Mouse (Mus musculus): ENCODE results near the gene Itsn1. TPM values are rescaled to one million over a fixed set of nuclear protein-coding genes. Genes with fewer than 3 reads are reported as not detected.

The Itsn1 gene
- polyA plus RNA-seq, 1 experiment from 2014 or later: 26.5 TPM

- H3K27ac ChIP-seq: no peak overlapping the region
- no peak overlapping the region for H3K4me3 ChIP-seq
- no peak for DNase-seq (ENCODE audit: low spot score)
- WGBS: 79% methylated on average over 11 of the region's 11 CpGs
- no peaks in the 10 kb centered on the region for H3K9me3 ChIP-seq
- no peaks in the 10 kb centered on the region for H3K27me3 ChIP-seq (ENCODE audit: insufficient read depth, poor library complexity, severe bottlenecking)
- H3K36me3 ChIP-seq: no peaks in the 10 kb centered on the region
- no peaks in the 10 kb centered on the region for H3K4me1 ChIP-seq
These were observed 218.0 kb downstream of the Itsn1 start for GRCm38 (mm10) chr16:91947093-91947492.

DNA sequence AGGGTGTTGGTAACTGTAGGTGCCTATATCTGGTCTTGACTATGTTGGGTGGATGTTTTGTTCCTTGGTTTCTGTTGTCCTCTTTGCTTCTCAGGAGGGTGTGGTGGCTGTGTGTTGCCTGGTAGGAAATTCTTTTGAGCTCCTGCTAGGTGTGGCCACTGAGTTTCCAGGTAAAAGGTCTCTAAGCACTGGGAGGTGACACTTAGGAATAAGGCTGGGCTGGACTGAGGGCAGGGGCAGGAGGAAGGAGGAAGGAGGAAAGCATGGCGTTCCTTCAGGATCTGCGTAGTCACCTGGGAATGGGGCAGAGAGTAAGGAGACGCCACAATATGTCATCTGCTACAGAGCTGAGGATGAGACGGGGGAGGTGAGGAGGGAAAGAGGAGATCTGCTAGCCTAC, 224.9 kb downstream of the Itsn1 start:
- no peak overlapping the region for H3K4me3 ChIP-seq

DNA sequence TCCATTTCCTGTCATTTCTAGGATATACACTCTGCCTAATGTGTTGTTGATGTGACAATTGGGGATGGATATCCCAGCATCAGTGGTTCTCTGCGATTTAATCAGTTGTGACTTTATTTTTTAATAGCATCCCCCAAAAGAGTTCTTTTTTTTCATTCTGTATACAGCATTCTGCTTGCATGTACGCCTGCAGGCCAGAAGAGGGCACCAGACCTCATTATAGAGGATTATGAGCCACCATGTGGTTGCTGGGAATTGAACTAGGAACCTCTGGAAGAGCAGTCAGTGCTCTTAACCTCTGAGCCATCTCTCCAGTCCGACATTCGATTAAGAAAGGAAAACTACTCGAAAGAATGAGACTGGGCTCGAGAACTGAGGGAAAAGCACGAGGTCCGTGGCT, 225.7 kb downstream of the Itsn1 start:
- Histone ChIP-seq H3K9me3 (0 out of 2 replicates have a peak, but pooled peaks cover 2% of the 10 kb centered on the region), H3K27ac (no peak overlapping the region), H3K27me3 (ENCODE audit: insufficient read depth, poor library complexity, severe bottlenecking) (no peaks in the 10 kb centered on the region), H3K4me1 (no peaks in the 10 kb centered on the region), H3K4me3 (no peak overlapping the region), H3K36me3 (no peaks in the 10 kb centered on the region)
- no peak for DNase-seq (ENCODE audit: low spot score)
- WGBS: 81% methylated on average over 8 of the region's 8 CpGs

More for the DNA sequence above, 224.9 kb downstream of the Itsn1 start:
- no peaks in the 10 kb centered on the region for H3K36me3 ChIP-seq
- H3K4me1 ChIP-seq: no peaks in the 10 kb centered on the region
- H3K27ac ChIP-seq: no peak overlapping the region
- H3K9me3 ChIP-seq: 0 out of 2 replicates have a peak, but pooled peaks cover 2% of the 10 kb centered on the region
- WGBS: 83% methylated on average over 4 of the region's 4 CpGs
- no peaks in the 10 kb centered on the region for H3K27me3 ChIP-seq (ENCODE audit: insufficient read depth, poor library complexity, severe bottlenecking)
- no peak for DNase-seq (ENCODE audit: low spot score)

DNA sequence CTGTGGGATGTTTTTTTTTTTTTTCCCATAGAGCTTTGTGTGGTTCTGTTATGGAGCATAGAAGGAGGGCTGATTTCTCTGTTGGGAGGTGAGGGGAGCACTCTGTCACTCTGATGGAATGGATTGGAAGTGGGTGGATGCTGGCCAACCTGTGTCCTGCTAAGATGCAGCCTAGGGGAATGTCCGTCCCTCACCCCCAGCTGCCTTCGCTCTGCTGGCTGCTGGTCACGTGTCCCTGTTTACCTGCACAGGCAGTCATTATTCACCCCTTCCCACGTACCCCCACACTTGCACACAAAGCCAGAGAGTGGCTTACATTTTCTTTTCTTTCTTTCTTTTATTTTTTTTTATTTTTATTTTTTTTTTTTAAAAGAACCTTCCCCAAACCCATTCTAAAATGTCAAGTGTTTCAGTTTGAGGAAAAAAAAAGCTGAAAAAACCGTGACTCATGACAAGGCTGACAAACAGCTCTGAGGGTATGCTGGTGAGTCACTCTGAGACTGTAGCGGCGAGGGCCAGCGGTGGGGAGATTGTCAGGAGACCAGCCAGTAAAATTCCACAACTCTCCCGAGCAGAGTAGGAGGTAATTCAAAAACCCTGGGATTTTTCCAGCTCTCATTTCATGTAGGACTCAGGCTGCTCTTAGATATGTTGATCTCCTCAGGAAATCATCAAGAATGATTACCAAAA, 233.3 kb downstream of the Itsn1 start:
- Histone ChIP-seq H3K36me3 (no peaks in the 10 kb centered on the region), H3K9me3 (0 out of 2 replicates have a peak, but pooled peaks cover 2% of the 10 kb centered on the region), H3K27ac (peak overlapping the region; percentile 69; the same call in 1 of the 2 replicates), H3K4me3 (no peak overlapping the region), H3K27me3 (ENCODE audit: insufficient read depth, poor library complexity, severe bottlenecking) (no peaks in the 10 kb centered on the region), H3K4me1 (peaks cover 18% of the 10 kb centered on the region)
- 17% methylated on average over 9 of the region's 9 CpGs for WGBS
- DNase-seq (ENCODE audit: low spot score): no peak

DNA sequence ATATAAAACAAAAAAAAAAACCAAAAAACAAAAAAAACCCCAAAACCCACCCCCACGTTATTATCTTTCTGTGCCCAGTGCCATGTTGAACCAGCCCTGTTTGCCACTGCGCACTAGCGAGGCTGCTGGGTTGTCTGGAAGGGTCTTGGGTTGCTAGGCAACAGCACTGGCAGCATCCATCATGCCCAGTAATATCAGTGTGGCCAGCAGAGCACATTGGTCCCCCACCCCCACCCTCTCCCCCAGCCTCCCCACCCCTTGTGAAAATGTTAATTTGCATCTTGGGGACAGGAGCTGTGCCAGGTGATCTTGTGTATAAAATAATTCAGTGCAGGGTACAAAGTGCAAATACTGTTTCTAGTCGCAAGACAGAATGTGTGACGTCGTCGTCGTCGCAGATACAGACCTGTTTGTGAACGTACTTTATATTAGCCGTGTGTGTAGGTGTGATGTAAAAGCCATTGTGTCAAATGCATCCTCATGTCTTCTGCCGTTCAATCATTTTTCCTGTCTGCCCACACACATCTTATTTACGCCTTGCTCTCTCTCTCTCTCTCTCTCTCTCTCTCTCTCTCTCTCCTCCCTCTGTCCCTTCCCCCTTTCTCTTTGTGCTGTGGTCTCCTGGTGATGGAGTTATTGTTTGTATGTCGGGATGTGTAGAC, 233.9 kb downstream of the Itsn1 start:
- no peaks in the 10 kb centered on the region for H3K36me3 ChIP-seq
- no peak overlapping the region for H3K4me3 ChIP-seq
- H3K4me1 ChIP-seq: peaks cover 18% of the 10 kb centered on the region
- no peak for DNase-seq (ENCODE audit: low spot score)
- 0 out of 2 replicates have a peak, but pooled peaks cover 2% of the 10 kb centered on the region for H3K9me3 ChIP-seq
- 67% methylated on average over 14 of the region's 14 CpGs for WGBS
- H3K27ac ChIP-seq: 0 out of 2 replicates have a peak overlapping the region, but pooled peaks have one; percentile 16
- H3K27me3 ChIP-seq (ENCODE audit: insufficient read depth, poor library complexity, severe bottlenecking): no peaks in the 10 kb centered on the region

GRCm38 (mm10) chr16:91963556-91963900, 234.4 kb downstream of the Itsn1 start:
- Histone ChIP-seq H3K4me1 (peaks cover 18% of the 10 kb centered on the region), H3K36me3 (no peaks in the 10 kb centered on the region), H3K27ac (no peak overlapping the region), H3K4me3 (no peak overlapping the region), H3K27me3 (ENCODE audit: insufficient read depth, poor library complexity, severe bottlenecking) (no peaks in the 10 kb centered on the region), H3K9me3 (no peaks in the 10 kb centered on the region)
- DNase-seq (ENCODE audit: low spot score): no peak
- 83% methylated on average over 3 of the region's 3 CpGs for WGBS

GRCm38 (mm10) chr16:91964308-91965178, 235.5 kb downstream of the Itsn1 start:
- H3K4me3 ChIP-seq: no peak overlapping the region
- H3K4me1 ChIP-seq: peaks cover 22% of the 10 kb centered on the region
- 75% methylated on average over 13 of the region's 13 CpGs for WGBS
- H3K36me3 ChIP-seq: no peaks in the 10 kb centered on the region
- no peak for DNase-seq (ENCODE audit: low spot score)
- no peaks in the 10 kb centered on the region for H3K27me3 ChIP-seq (ENCODE audit: insufficient read depth, poor library complexity, severe bottlenecking)
- H3K9me3 ChIP-seq: no peaks in the 10 kb centered on the region
- no peak overlapping the region for H3K27ac ChIP-seq

GRCm38 (mm10) chr16:91968725-91969124, 239.6 kb downstream of the Itsn1 start:
- DNase-seq (ENCODE audit: low spot score): no peak
- Histone ChIP-seq H3K27me3 (ENCODE audit: insufficient read depth, poor library complexity, severe bottlenecking) (no peaks in the 10 kb centered on the region), H3K4me1 (peaks cover 23% of the 10 kb centered on the region), H3K9me3 (no peaks in the 10 kb centered on the region), H3K36me3 (no peaks in the 10 kb centered on the region), H3K4me3 (no peak overlapping the region), H3K27ac (no peak overlapping the region)
- 66% methylated on average over 10 of the region's 10 CpGs for WGBS

GRCm38 (mm10) chr16:91969516-91970031, 240.5 kb downstream of the Itsn1 start:
- Histone ChIP-seq H3K9me3 (no peaks in the 10 kb centered on the region), H3K4me3 (no peak overlapping the region), H3K27ac (peak overlapping the region; percentile 79), H3K36me3 (no peaks in the 10 kb centered on the region), H3K4me1 (peaks cover 23% of the 10 kb centered on the region), H3K27me3 (ENCODE audit: insufficient read depth, poor library complexity, severe bottlenecking) (no peaks in the 10 kb centered on the region)
- no peak for DNase-seq (ENCODE audit: low spot score)
- WGBS: 39% methylated on average over 10 of the region's 10 CpGs

Small RNAs within 50 kb of the gene (microRNA-seq; reads per million reads assigned to microRNA genes)
- gene Gm27773: not detected

Other genes with a start within 250 kb of the Itsn1 start
- 43.2 and 43.9 TPM in 2 replicates for gene Ifnar1, start 244.0 kb upstream of the Itsn1 start, polyA plus RNA-seq (2016; fragmentation: Nextera tagmentation; extraction: Ambion mirVana)
- 53.7 and 85.6 TPM in 2 replicates for gene Ifngr2, start 182.2 kb upstream of the Itsn1 start, polyA plus RNA-seq (2016; fragmentation: Nextera tagmentation; extraction: Ambion mirVana)
- 44.7 and 56.1 TPM in 2 replicates for gene Tmem50b, start 131.5 kb upstream of the Itsn1 start, polyA plus RNA-seq (2016; fragmentation: Nextera tagmentation; extraction: Ambion mirVana)
- 2.7 and 2.9 TPM in 2 replicates for gene Dnajc28, start 110.3 kb upstream of the Itsn1 start, polyA plus RNA-seq (2016; fragmentation: Nextera tagmentation; extraction: Ambion mirVana)
- gene Gart, start 82.3 kb upstream of the Itsn1 start, polyA plus RNA-seq (2016; fragmentation: Nextera tagmentation; extraction: Ambion mirVana): 125 and 144 TPM in 2 replicates
- 79.3 and 93.6 TPM in 2 replicates for gene Son, start 81.8 kb upstream of the Itsn1 start, polyA plus RNA-seq (2016; fragmentation: Nextera tagmentation; extraction: Ambion mirVana)
- 20.7 and 30.3 TPM in 2 replicates for gene Donson, start 40.5 kb upstream of the Itsn1 start, polyA plus RNA-seq (2016; fragmentation: Nextera tagmentation; extraction: Ambion mirVana)
- 58.0 and 60.3 TPM in 2 replicates for gene Cryzl1, start 306 bp upstream of the Itsn1 start, polyA plus RNA-seq (2016; fragmentation: Nextera tagmentation; extraction: Ambion mirVana)